In the genomic region with DNA sequence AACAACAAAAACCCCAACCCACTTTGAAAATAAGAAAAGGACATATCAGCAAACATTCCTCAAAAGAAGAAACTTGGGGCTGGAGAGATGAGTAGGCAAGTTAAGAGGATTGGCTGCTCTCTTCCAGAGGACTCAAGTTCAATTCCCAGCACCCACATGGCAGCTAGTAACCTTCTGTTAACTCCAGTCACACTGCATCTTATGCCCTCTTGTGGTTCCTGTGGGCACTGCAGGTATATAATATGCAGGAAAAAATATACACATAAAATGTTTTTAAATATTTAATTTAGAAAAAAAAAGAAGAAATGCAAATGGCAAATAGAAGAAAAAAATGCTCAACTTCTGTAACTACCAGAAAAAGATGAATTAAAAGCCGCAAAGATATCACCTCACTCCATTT, we compare ENCODE assay signal across 22 mouse cellular contexts. TPM values are rescaled to one million over a fixed set of nuclear protein-coding genes. Genes with fewer than 3 reads are reported as not detected.
DNase-seq lines count a peak whose midpoint lies in the region; ATAC-seq and TF ChIP-seq lines count a peak whose summit lies in the region.
"Had no signal": no experiment of that assay in that cellular context is flagged by ENCODE, and none has a peak within 500 bp of the region (broad histone marks: within the 10 kb centered on the region; RNA-seq: fewer than 3 reads in every experiment).

No protein-coding gene starts in this region.

- no peak for ATAC-seq in forebrain, postnatal 0 days
- ATAC-seq in forebrain, embryonic 15.5 days (replicated peaks) = no peak
- ATAC-seq in liver, embryonic 14.5 days (ENCODE audit: insufficient read depth) = no peak
- ATAC-seq in liver, embryonic 12.5 days = no peak
- ATAC-seq in megakaryocyte progenitor cell, adult 5-6 weeks (replicated peaks; ENCODE audit: poor library complexity) = peak; percentile 29; the same call in 1 of the 2 replicates
- ATAC-seq: hindbrain, embryonic 16.5 days; lung, postnatal 0 days had no signal

- 95% methylated on average over 1 of the region's 1 CpGs for WGBS in forebrain, postnatal 0 days
- WGBS in forebrain, embryonic 15.5 days = 96% methylated on average over 1 of the region's 1 CpGs
- WGBS in liver, embryonic 14.5 days (ENCODE audit: insufficient replicate concordance) = 79% methylated on average over 1 of the region's 1 CpGs
- 81% methylated on average over 1 of the region's 1 CpGs for WGBS in liver, embryonic 12.5 days (ENCODE audit: insufficient replicate concordance)

- H3K36me3 ChIP-seq in forebrain, postnatal 0 days (ENCODE audit: insufficient read depth) = no peaks in the 10 kb centered on the region
- H3K36me3 ChIP-seq in forebrain, embryonic 15.5 days = no peaks in the 10 kb centered on the region
- no peaks in the 10 kb centered on the region for H3K36me3 ChIP-seq in liver, embryonic 14.5 days (replicated peaks; ENCODE audit: control insufficient read depth, insufficient read depth, low read depth)
- no peaks in the 10 kb centered on the region for H3K36me3 ChIP-seq in liver, embryonic 12.5 days
- H3K36me3 ChIP-seq: forebrain, embryonic 10.5 days; liver, embryonic 13.5 days had no signal

- no peaks in the 10 kb centered on the region for H3K9me3 ChIP-seq in forebrain, postnatal 0 days (ENCODE audit: low read length)
- H3K9me3 ChIP-seq in forebrain, embryonic 15.5 days = no peaks in the 10 kb centered on the region
- H3K9me3 ChIP-seq in liver, embryonic 14.5 days (ENCODE audit: control insufficient read depth, low read length) = no peaks in the 10 kb centered on the region; the same call in 1 of the 2 replicates
- 0 out of 2 replicates have a peak, but pooled peaks cover 2% of the 10 kb centered on the region for H3K9me3 ChIP-seq in liver, embryonic 12.5 days (replicated peaks)

- TF ChIP-seq CTCF in forebrain, postnatal 0 days (IDR thresholded peaks at IDR 0.05; ENCODE audit: low read depth) = peak; percentile 33; the same call in 1 of the 2 replicates
- TF ChIP-seq CTCF in liver, embryonic 14.5 days (IDR thresholded peaks at IDR 0.05; ENCODE audit: low read depth) = peak; percentile 35; the same call in 1 of the 2 replicates

- no peak for DNase-seq in forebrain, postnatal 0 days
- no peak for DNase-seq in liver, embryonic 14.5 days (ENCODE audit: low read depth in 3 of 3, low spot score in 3 of 3)
- peak; percentile 17 for DNase-seq in ES-CJ7 (ENCODE audit: low read depth, low spot score)
- no peak for DNase-seq in kidney, postnatal 25 days
- DNase-seq: cerebellum, adult 8-10 months; gastrocnemius, postnatal 10 days; heart, adult 18-20 months; heart, postnatal 4 days; kidney, adult 8-10 months; kidney, postnatal 14 days; layer of hippocampus, adult 9-11 months; liver, embryonic 13.5 days; midbrain, embryonic 14.5 days; right cerebral cortex, postnatal 25 days had no signal

- no peak overlapping the region for H3K4me3 ChIP-seq in forebrain, postnatal 0 days (ENCODE audit: low read depth, low read length)
- H3K4me3 ChIP-seq in forebrain, embryonic 15.5 days = no peak overlapping the region
- H3K4me3 ChIP-seq in liver, embryonic 14.5 days (ENCODE audit: insufficient read depth in 1 of 2, low read depth in 2 of 2, low read length in 2 of 2) = no peak overlapping the region
- no peak overlapping the region for H3K4me3 ChIP-seq in liver, embryonic 12.5 days
- H3K4me3 ChIP-seq: forebrain, embryonic 10.5 days; liver, embryonic 13.5 days; myocyte had no signal

- no peaks in the 10 kb centered on the region for H3K27me3 ChIP-seq in forebrain, postnatal 0 days (ENCODE audit: insufficient read depth, low read length)
- H3K27me3 ChIP-seq in forebrain, embryonic 15.5 days = no peaks in the 10 kb centered on the region
- no peaks in the 10 kb centered on the region for H3K27me3 ChIP-seq in liver, embryonic 14.5 days (ENCODE audit: control insufficient read depth, insufficient read depth, low read length)
- H3K27me3 ChIP-seq in liver, embryonic 12.5 days (replicated peaks) = no peaks in the 10 kb centered on the region
- H3K27me3 ChIP-seq: liver, embryonic 13.5 days had no signal

- no peak overlapping the region for H3K27ac ChIP-seq in forebrain, postnatal 0 days (ENCODE audit: low read depth, low read length)
- no peak overlapping the region for H3K27ac ChIP-seq in forebrain, embryonic 15.5 days (replicated peaks)
- no peak overlapping the region for H3K27ac ChIP-seq in liver, embryonic 14.5 days
- H3K27ac ChIP-seq in liver, embryonic 12.5 days = no peak overlapping the region
- H3K27ac ChIP-seq: forebrain, embryonic 10.5 days; liver, embryonic 13.5 days had no signal

- H3K9ac ChIP-seq in forebrain, postnatal 0 days = no peak overlapping the region
- H3K9ac ChIP-seq in forebrain, embryonic 15.5 days (replicated peaks) = no peak overlapping the region
- no peak overlapping the region for H3K9ac ChIP-seq in liver, embryonic 14.5 days (replicated peaks)
- no peak overlapping the region for H3K9ac ChIP-seq in liver, embryonic 12.5 days
- H3K9ac ChIP-seq: liver, embryonic 13.5 days had no signal

- no peak overlapping the region for H3K4me2 ChIP-seq in forebrain, postnatal 0 days (ENCODE audit: low read depth)
- H3K4me2 ChIP-seq in forebrain, embryonic 15.5 days (replicated peaks) = no peak overlapping the region
- no peak overlapping the region for H3K4me2 ChIP-seq in liver, embryonic 14.5 days (ENCODE audit: low read depth)
- no peak overlapping the region for H3K4me2 ChIP-seq in liver, embryonic 12.5 days
- H3K4me2 ChIP-seq: liver, embryonic 13.5 days had no signal

- no peak for TF ChIP-seq EP300 in liver, embryonic 14.5 days (IDR thresholded peaks at IDR 0.05; ENCODE audit: low read depth)

- no peaks in the 10 kb centered on the region for H3K4me1 ChIP-seq in forebrain, postnatal 0 days (ENCODE audit: insufficient read depth)
- H3K4me1 ChIP-seq in forebrain, embryonic 15.5 days = no peaks in the 10 kb centered on the region
- no peaks in the 10 kb centered on the region for H3K4me1 ChIP-seq in liver, embryonic 14.5 days (replicated peaks; ENCODE audit: control insufficient read depth in 2 of 2, insufficient read depth in 2 of 2, low read length in 1 of 2)
- no peaks in the 10 kb centered on the region for H3K4me1 ChIP-seq in liver, embryonic 12.5 days
- H3K4me1 ChIP-seq: forebrain, embryonic 10.5 days; liver, embryonic 13.5 days had no signal

RNA-seq across cellular contexts. Expression of a gene that starts 29.2 kb away (rescaled TPM):
- total RNA-seq in forebrain, postnatal 0 days (2014; rRNA removed) = 5.6 and 7.2 TPM in 2 replicates
- 2.2 and 2.3 TPM in 2 replicates for polyA plus RNA-seq in forebrain, postnatal 0 days (2015; fragmentation: Nextera tagmentation; extraction: Ambion mirVana)
- polyA plus RNA-seq in forebrain, embryonic 15.5 days (2015; fragmentation: Nextera tagmentation; extraction: Ambion mirVana) = 2.5 and 3.5 TPM in 2 replicates
- polyA plus RNA-seq in liver, embryonic 14.5 days (2012; rRNA removed) = 0.04 and 0.09 TPM in 2 replicates
- 0.10 TPM in 1 of 2 replicates, not detected in the other for polyA plus RNA-seq in liver, embryonic 14.5 days (2014; fragmentation: Nextera tagmentation; extraction: Ambion mirVana)
- 0.33 and 0.44 TPM in 2 replicates for polyA plus RNA-seq in liver, embryonic 12.5 days (2016; fragmentation: Nextera tagmentation; extraction: Ambion mirVana)
- total RNA-seq in megakaryocyte progenitor cell, adult 5-6 weeks (2015) = not detected in 2 replicates
- 0.03 TPM in 1 of 2 replicates, not detected in the other for total RNA-seq in megakaryocyte progenitor cell, adult 5-6 weeks (2017)
- total RNA-seq: megakaryocyte, adult 5-6 weeks had no signal
- polyA plus RNA-seq: myocyte had no signal

RNA-seq across cellular contexts. Expression of a gene that starts 48.9 kb away (rescaled TPM):
- 5.6 and 6.3 TPM in 2 replicates for total RNA-seq in forebrain, postnatal 0 days (2014; rRNA removed)
- 4.9 and 5.0 TPM in 2 replicates for polyA plus RNA-seq in forebrain, postnatal 0 days (2015; fragmentation: Nextera tagmentation; extraction: Ambion mirVana)
- 4.7 and 5.1 TPM in 2 replicates for polyA plus RNA-seq in forebrain, embryonic 15.5 days (2015; fragmentation: Nextera tagmentation; extraction: Ambion mirVana)
- polyA plus RNA-seq in liver, embryonic 14.5 days (2012; rRNA removed) = 2.3 and 2.8 TPM in 2 replicates
- polyA plus RNA-seq in liver, embryonic 14.5 days (2014; fragmentation: Nextera tagmentation; extraction: Ambion mirVana) = 2.6 and 2.8 TPM in 2 replicates
- polyA plus RNA-seq in liver, embryonic 12.5 days (2016; fragmentation: Nextera tagmentation; extraction: Ambion mirVana) = 7.7 and 8.0 TPM in 2 replicates
- 12.9 and 17.2 TPM in 2 replicates for total RNA-seq in megakaryocyte progenitor cell, adult 5-6 weeks (2015)
- 14.1 and 15.5 TPM in 2 replicates for total RNA-seq in megakaryocyte progenitor cell, adult 5-6 weeks (2017)

RNA-seq across cellular contexts. Expression of a gene that starts 49.0 kb away (rescaled TPM):
- 0.92 and 2.3 TPM in 2 replicates for total RNA-seq in forebrain, postnatal 0 days (2014; rRNA removed)
- polyA plus RNA-seq in forebrain, postnatal 0 days (2015; fragmentation: Nextera tagmentation; extraction: Ambion mirVana) = 0.93 and 1.7 TPM in 2 replicates
- 1.5 TPM in 2 replicates for polyA plus RNA-seq in forebrain, embryonic 15.5 days (2015; fragmentation: Nextera tagmentation; extraction: Ambion mirVana)
- polyA plus RNA-seq in liver, embryonic 14.5 days (2012; rRNA removed) = 0.93 and 1.7 TPM in 2 replicates
- 1.7 and 2.0 TPM in 2 replicates for polyA plus RNA-seq in liver, embryonic 14.5 days (2014; fragmentation: Nextera tagmentation; extraction: Ambion mirVana)
- 4.3 and 4.6 TPM in 2 replicates for polyA plus RNA-seq in liver, embryonic 12.5 days (2016; fragmentation: Nextera tagmentation; extraction: Ambion mirVana)
- total RNA-seq in megakaryocyte progenitor cell, adult 5-6 weeks (2015) = 11.8 and 14.3 TPM in 2 replicates
- 28.7 and 31.9 TPM in 2 replicates for total RNA-seq in megakaryocyte progenitor cell, adult 5-6 weeks (2017)
